In the genomic region with DNA sequence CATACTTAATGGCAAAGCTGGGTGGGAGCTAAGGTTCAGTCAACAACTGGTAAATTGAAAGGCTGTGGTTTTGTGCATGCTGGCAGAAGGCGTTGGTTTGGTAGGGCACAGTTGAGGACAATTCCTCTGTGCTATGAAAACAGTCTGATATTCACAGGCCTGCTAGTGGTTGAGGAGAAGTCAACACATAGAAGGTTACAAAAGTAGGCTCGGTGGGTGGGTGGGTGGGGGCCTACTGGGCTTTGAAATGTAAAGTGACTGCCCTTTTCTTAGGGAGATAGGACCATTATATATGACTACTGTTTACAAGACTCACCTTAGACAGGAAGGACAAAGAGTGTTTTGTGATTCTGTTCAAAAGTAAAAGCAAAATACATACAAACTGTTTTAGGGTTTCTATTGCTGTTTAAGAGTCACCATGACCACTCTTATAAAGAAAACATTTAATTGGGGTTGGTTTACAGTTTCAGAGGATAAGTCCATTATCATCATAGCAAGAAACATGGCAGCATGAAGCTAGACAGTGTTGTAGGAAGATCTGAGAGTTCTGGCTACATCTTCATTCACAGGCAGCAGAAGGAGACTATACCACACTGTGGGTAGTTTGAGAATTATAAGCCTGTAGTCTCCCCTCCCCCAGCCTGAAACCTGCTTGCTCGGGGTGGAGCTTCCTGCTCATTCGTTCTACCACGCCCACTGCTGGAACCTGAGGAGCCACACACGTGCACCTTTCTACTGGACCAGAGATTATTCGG, we compare ENCODE assay signal across 15 mouse cellular contexts.
"Had no signal": no experiment of that assay in that cellular context is flagged by ENCODE, and none has a peak within 500 bp of the region (broad histone marks: within the 10 kb centered on the region; RNA-seq: fewer than 3 reads in every experiment).

No protein-coding gene starts in this region.

- H3K9me3 ChIP-seq: limb, embryonic 10.5 days; midbrain, embryonic 10.5 days; neural tube, embryonic 12.5 days had no signal

- H3K4me3 ChIP-seq: layer of hippocampus, adult 2 months; limb, embryonic 10.5 days; midbrain, embryonic 10.5 days; neural tube, embryonic 12.5 days had no signal

- H3K4me2 ChIP-seq: neural tube, embryonic 12.5 days had no signal

- H3K4me1 ChIP-seq: limb, embryonic 10.5 days; midbrain, embryonic 10.5 days; neural tube, embryonic 12.5 days had no signal

- H3K9ac ChIP-seq: liver, embryonic 14.5 days; neural tube, embryonic 12.5 days had no signal

- DNase-seq: kidney, adult 8-10 months; kidney, postnatal 10 days; kidney, postnatal 4 days; lung, adult 2 months; lung, postnatal 10 days; lung, postnatal 4 days; midbrain, embryonic 14.5 days; thymus, adult 18-20 months; thymus, postnatal 14 days had no signal

- H3K27me3 ChIP-seq: neural tube, embryonic 12.5 days had no signal

- H3K36me3 ChIP-seq: limb, embryonic 10.5 days; midbrain, embryonic 10.5 days; neural tube, embryonic 12.5 days had no signal

- H3K27ac ChIP-seq: layer of hippocampus, adult 2 months; limb, embryonic 10.5 days; liver, embryonic 14.5 days; midbrain, embryonic 10.5 days; neural tube, embryonic 12.5 days; stomach, postnatal 0 days had no signal
